Mouse (Mus musculus): ENCODE measurements around the gene Spata31.

The Spata31 gene

GRCm38 (mm10) chr13:64917191-64917590 lies at the start of gene Spata31:
Gene Spata31, plus strand, starts transcription at chr13:64917406.
- DNase-seq (ENCODE audit: low spot score in 2 of 2) = no peak

DNA sequence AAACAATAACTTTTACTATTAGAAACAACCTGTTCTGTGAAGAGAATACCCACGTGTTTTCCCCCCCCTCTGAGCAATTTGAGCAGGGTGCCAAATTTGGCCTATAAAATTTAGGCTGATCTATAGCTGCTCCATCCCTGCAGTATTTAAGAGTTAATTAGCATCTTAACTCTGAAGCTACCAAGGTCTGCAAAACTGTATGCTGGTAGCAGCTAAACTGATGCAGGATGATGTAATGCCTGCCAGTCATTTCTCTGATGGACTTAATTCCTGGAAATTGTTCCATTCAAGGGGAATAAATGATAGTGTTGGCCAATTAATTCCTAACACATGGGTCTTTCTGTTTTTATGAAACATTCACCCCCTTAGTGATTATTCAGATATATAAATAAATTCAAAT lies 14.1 kb upstream of the Spata31 start:
- DNase-seq (ENCODE audit: low spot score in 2 of 2) = no peak

DNA sequence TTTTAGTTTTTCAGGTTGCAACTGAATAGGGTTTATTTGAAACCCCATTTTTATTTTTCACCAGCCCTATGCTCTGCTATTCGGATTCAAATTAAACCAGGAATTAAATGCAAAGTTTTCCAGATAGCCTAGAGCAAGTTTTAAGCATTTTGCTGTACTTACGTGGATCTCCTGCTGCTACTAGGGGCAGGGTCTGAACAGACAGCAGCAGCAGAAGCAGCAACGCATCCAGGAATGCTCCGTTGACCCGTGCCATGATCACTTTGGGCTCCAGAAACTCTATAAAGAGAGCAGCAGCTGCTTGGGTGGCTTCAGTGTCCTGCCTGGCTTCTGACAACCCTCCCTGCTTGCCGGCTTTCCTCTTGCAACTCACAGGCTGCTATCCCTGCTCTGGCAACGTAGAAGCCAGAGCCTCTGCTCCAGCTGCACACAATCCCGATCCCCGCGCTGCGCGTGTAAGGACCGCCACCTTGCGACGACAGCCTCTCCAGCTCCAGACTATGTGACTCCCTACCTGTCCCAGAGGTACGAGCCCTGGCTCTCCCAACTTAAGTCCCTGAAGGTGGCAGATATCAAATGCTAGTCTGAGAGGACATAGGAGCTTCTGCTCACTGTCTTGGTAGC lies 13.5 kb upstream of the Spata31 start, which contains the start of gene Cntnap3:
Cntnap3 (minus strand) TSS at position 371 of the 624 bp plus-strand sequence.
- DNase-seq (ENCODE audit: low spot score in 2 of 2) = peak; percentile 52 to 61

All from right cerebral cortex, adult 2 months (tissue).